Mouse (Mus musculus) intestine, postnatal 0 days (tissue): ENCODE measurements around the gene Anapc4. TPM values are rescaled to one million over a fixed set of nuclear protein-coding genes. Genes with fewer than 3 reads are reported as not detected.

Experiments used
- ATAC-seq: fragments of 200-750 bp; cut with Nextera tagmentation; 2 replicates; pipeline ENCODE4 v1.8.0; 2017; ENCODE audit warnings: mild to moderate bottlenecking, moderate TSS enrichment, moderate library complexity
- H3K27ac ChIP-seq: fragments of 300-500 bp; sonication (generic); 2 replicates; pipeline ENCODE4 v1.5.1; 2014; ENCODE audit warnings: mild to moderate bottlenecking, low read depth, low read length, moderate library complexity
- H3K27me3 ChIP-seq: fragments of 300-500 bp; sonication (generic); replicated peaks from 2 replicates; pipeline ENCODE4 v1.6.1; 2014; ENCODE audit warnings: low read length, mixed read lengths; ENCODE audit not compliant: control insufficient read depth, insufficient read depth
- H3K36me3 ChIP-seq: fragments of 300-500 bp; sonication (generic); 2 replicates; pipeline ENCODE4 v1.6.1; 2014; ENCODE audit warnings: mild to moderate bottlenecking, moderate library complexity; ENCODE audit not compliant: control insufficient read depth, insufficient read depth
- H3K4me1 ChIP-seq: fragments of 300-500 bp; sonication (generic); replicated peaks from 2 replicates; pipeline ENCODE4 v1.6.1; 2014; ENCODE audit warnings: antibody characterized with exemption, low read length, mixed read lengths; ENCODE audit not compliant: control insufficient read depth, insufficient read depth
- H3K4me2 ChIP-seq: fragments of 300-500 bp; sonication (generic); replicated peaks from 2 replicates; pipeline ENCODE4 v1.6.1; 2014; ENCODE audit warnings: low read depth, mild to moderate bottlenecking, moderate library complexity
- H3K4me3 ChIP-seq: fragments of 300-500 bp; sonication (generic); 2 replicates; pipeline ENCODE4 v1.5.1; 2014; ENCODE audit warnings: low read depth, low read length
- H3K9ac ChIP-seq: fragments of 300-500 bp; sonication (generic); 2 replicates; pipeline ENCODE4 v1.6.1; 2014; ENCODE audit warnings: mild to moderate bottlenecking, low read depth, low read length
- H3K9me3 ChIP-seq: fragments of 300-500 bp; sonication (generic); 2 replicates; pipeline ENCODE4 v1.6.1; 2016; ENCODE audit warnings: mixed run types; ENCODE audit not compliant: control insufficient read depth
- CTCF ChIP-seq: sonication (generic); IDR thresholded peaks from 2 replicates; pipeline ENCODE4 v1.5.1; 2016; ENCODE audit warnings: low read depth, mild to moderate bottlenecking, control low read depth, antibody characterized with exemption, moderate library complexity
- WGBS: fragments of 180-500 bp; shearing (Covaris S2); extraction: QIAGEN DNeasy Blood & Tissue Kit; methylation state at CpG from one replicate; pipeline ENCODE4 v1.1.7; 2014; 5-methylcytosine and 5-hydroxymethylcytosine counted together
- polyA plus RNA-seq: library from polyadenylated mRNA; unstranded; fragments of >200 nt; fragmentation: Nextera tagmentation; extraction: Ambion mirVana; gene quantifications from 2 replicates; pipeline ENCODE4 v1.2.1, GENCODE M21; 2015

Anapc4 gene
- polyA plus RNA-seq, 1 experiment from 2014 or later: 30.2 TPM

GRCm38 (mm10) chr5:52806349-52806748 lies 27.5 kb upstream of the Anapc4 start:
- H3K4me2 ChIP-seq: no peak overlapping the region
- peaks cover 22% of the 10 kb centered on the region; the same call in 1 of the 2 replicates for H3K36me3 ChIP-seq
- WGBS: 84% methylated on average over 8 of the region's 8 CpGs
- no peak overlapping the region for H3K9ac ChIP-seq
- TF ChIP-seq CTCF: no peak
- no peaks in the 10 kb centered on the region for H3K4me1 ChIP-seq
- no peaks in the 10 kb centered on the region for H3K9me3 ChIP-seq
- H3K4me3 ChIP-seq: no peak overlapping the region
- no peak overlapping the region for H3K27ac ChIP-seq
- no peaks in the 10 kb centered on the region for H3K27me3 ChIP-seq
- no peak for ATAC-seq

GRCm38 (mm10) chr5:52807030-52807429 lies 26.8 kb upstream of the Anapc4 start:
- Histone ChIP-seq H3K9me3 (no peaks in the 10 kb centered on the region), H3K4me3 (no peak overlapping the region), H3K36me3 (peaks cover 24% of the 10 kb centered on the region; the same call in 1 of the 2 replicates), H3K27ac (no peak overlapping the region), H3K9ac (no peak overlapping the region), H3K27me3 (no peaks in the 10 kb centered on the region), H3K4me1 (no peaks in the 10 kb centered on the region), H3K4me2 (no peak overlapping the region)
- ATAC-seq: no peak
- no peak for TF ChIP-seq CTCF
- 88% methylated on average over 7 of the region's 7 CpGs for WGBS

DNA sequence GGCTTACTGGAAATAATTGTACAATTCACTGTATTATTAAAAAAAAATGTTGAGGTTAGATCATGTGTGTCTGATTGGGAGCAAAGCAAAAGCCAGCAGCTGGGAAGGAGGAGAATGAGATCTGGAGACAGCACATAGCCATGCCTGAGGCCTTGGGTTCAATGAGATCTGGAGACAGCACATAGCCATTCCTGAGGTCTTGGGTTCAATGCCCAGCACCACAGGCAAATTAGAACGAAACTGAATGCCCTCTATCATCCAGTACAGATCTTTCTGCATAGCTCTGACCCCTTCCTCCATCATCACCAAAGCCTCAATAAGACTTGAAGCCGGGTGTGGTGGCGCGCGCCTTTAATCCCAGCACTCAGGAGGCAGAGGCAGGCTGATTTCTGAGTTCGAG lies 23.4 kb upstream of the Anapc4 start:
- Histone ChIP-seq H3K27ac (no peak overlapping the region), H3K4me2 (no peak overlapping the region), H3K4me3 (no peak overlapping the region), H3K9me3 (no peaks in the 10 kb centered on the region), H3K36me3 (peaks cover 30% of the 10 kb centered on the region; the same call in 1 of the 2 replicates), H3K4me1 (no peaks in the 10 kb centered on the region), H3K27me3 (no peaks in the 10 kb centered on the region), H3K9ac (no peak overlapping the region)
- no peak for TF ChIP-seq CTCF
- no peak for ATAC-seq
- 92% methylated on average over 6 of the region's 6 CpGs for WGBS

DNA sequence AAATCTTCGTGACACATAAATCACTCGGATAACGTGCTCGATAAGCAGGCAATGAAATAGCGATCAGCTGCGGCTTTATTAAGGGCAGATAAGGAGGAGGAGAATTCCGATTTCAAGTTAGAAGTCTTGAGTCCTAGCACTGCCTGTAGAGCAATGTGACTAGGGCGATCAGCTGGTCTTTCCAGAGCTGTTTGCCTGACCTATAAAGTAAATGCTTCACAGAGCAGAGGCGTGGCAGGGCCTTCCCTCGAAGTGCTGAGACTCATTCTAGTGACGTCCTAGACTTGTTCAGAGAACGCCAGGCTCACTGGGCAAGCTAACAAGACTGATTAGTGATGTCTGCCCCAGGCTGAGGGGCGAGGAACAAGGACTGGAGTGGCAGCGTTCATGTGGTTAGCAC lies 22.8 kb upstream of the Anapc4 start:
- no peak overlapping the region for H3K4me2 ChIP-seq
- 50% methylated on average over 14 of the region's 14 CpGs for WGBS
- no peak overlapping the region for H3K4me3 ChIP-seq
- H3K4me1 ChIP-seq: no peaks in the 10 kb centered on the region
- ATAC-seq: peak; percentile 60
- no peak overlapping the region for H3K9ac ChIP-seq
- no peak overlapping the region for H3K27ac ChIP-seq
- H3K9me3 ChIP-seq: no peaks in the 10 kb centered on the region
- no peaks in the 10 kb centered on the region for H3K27me3 ChIP-seq
- no peak for TF ChIP-seq CTCF
- H3K36me3 ChIP-seq: peaks cover 30% of the 10 kb centered on the region; the same call in 1 of the 2 replicates

- no peak for TF ChIP-seq CTCF
- no peak overlapping the region for H3K4me2 ChIP-seq
- no peaks in the 10 kb centered on the region for H3K9me3 ChIP-seq
- no peak overlapping the region for H3K9ac ChIP-seq
- peaks cover 27% of the 10 kb centered on the region for H3K36me3 ChIP-seq
- H3K4me1 ChIP-seq: no peaks in the 10 kb centered on the region
- no peak overlapping the region for H3K4me3 ChIP-seq
- 96% methylated on average over 10 of the region's 10 CpGs for WGBS
- H3K27ac ChIP-seq: no peak overlapping the region
- no peak for ATAC-seq
- H3K27me3 ChIP-seq: no peaks in the 10 kb centered on the region
Observed at GRCm38 (mm10) chr5:52812456-52812855, 21.4 kb upstream of the Anapc4 start.

- TF ChIP-seq CTCF: peak; percentile 29
- WGBS: 81% methylated on average over 7 of the region's 7 CpGs
Observed at GRCm38 (mm10) chr5:52813312-52813711, 20.5 kb upstream of the Anapc4 start.

DNA sequence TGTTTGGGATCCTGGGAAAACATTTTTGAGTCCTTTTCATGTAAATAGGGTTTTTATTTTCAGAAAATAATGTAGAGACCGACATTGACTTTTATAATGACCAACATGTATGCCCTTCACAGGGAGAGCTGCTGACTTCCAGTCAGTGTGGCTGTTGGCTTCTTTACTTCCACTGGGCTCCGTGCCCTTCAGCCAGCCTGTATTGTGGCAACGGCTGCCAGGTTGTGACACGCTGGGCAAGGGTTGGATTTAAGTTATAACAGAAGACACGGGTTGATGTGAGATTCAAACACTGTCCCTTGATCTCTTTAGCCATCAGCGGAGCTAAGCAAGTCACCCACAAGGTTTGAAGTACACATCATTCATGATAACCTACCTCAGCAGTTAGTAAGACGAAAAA lies 15.1 kb upstream of the Anapc4 start:
- Histone ChIP-seq H3K27ac (no peak overlapping the region), H3K9ac (no peak overlapping the region), H3K4me1 (no peaks in the 10 kb centered on the region), H3K9me3 (no peaks in the 10 kb centered on the region), H3K4me3 (no peak overlapping the region), H3K27me3 (no peaks in the 10 kb centered on the region), H3K4me2 (no peak overlapping the region), H3K36me3 (peaks cover 27% of the 10 kb centered on the region)
- no peak for TF ChIP-seq CTCF
- WGBS: 92% methylated on average over 7 of the region's 7 CpGs
- no peak for ATAC-seq

More at GRCm38 (mm10) chr5:52813312-52813711, 20.5 kb upstream of the Anapc4 start:
- no peak overlapping the region for H3K9ac ChIP-seq
- H3K27me3 ChIP-seq: no peaks in the 10 kb centered on the region
- H3K27ac ChIP-seq: no peak overlapping the region
- H3K36me3 ChIP-seq: peaks cover 27% of the 10 kb centered on the region
- no peaks in the 10 kb centered on the region for H3K9me3 ChIP-seq
- H3K4me3 ChIP-seq: no peak overlapping the region
- 0 out of 2 replicates have a peak, but pooled peaks have one; percentile 45 for ATAC-seq
- H3K4me2 ChIP-seq: no peak overlapping the region
- H3K4me1 ChIP-seq: no peaks in the 10 kb centered on the region
